Mouse (Mus musculus): ENCODE data around the gene Wscd2.

GRCm38 (mm10) chr5:113633037-113633714 lies 143.0 kb downstream of the Wscd2 start:
- TF ChIP-seq E2F4 (IDR thresholded peaks at IDR 0.05; ENCODE audit: insufficient read depth) (no peak), POLR2A (IDR thresholded peaks at IDR 0.05; ENCODE audit: insufficient read length, low read depth) (no peak), MAX (IDR thresholded peaks at IDR 0.05; ENCODE audit: low read depth) (no peak), TCF12 (IDR thresholded peaks at IDR 0.05; ENCODE audit: insufficient read depth, poor library complexity, severe bottlenecking) (no peak), POLR2AphosphoS2 (IDR thresholded peaks at IDR 0.05; ENCODE audit: insufficient read length, low read depth) (no peak)
